Mouse (Mus musculus): ENCODE results near the gene Hemk1. TPM values are rescaled to one million over a fixed set of nuclear protein-coding genes. Genes with fewer than 3 reads are reported as not detected.
A peak's percentile ranks its signal among the peaks of the same experiment; 100 is the strongest.

Hemk1 gene
- 10 to 100 TPM; 12.9 to 17.4 TPM for total RNA-seq (2021)
- long read RNA-seq, experiment 1, transcript Hemk1-201 (11 exons, 2,192 nt): major isoform, 5 of 7 reads
- long read RNA-seq, experiment 1, partial matches to known transcripts: 1 of 7 reads
- long read RNA-seq, experiment 1, other reads (novel, unspliced or antisense): 1 of 7 reads
- long read RNA-seq, experiment 2, transcript Hemk1-201 (11 exons, 2,192 nt): major isoform, 13 of 35 reads
- long read RNA-seq, experiment 2, partial matches to known transcripts: 12 of 35 reads
- long read RNA-seq, experiment 2, other reads (novel, unspliced or antisense): 10 of 35 reads

DNA sequence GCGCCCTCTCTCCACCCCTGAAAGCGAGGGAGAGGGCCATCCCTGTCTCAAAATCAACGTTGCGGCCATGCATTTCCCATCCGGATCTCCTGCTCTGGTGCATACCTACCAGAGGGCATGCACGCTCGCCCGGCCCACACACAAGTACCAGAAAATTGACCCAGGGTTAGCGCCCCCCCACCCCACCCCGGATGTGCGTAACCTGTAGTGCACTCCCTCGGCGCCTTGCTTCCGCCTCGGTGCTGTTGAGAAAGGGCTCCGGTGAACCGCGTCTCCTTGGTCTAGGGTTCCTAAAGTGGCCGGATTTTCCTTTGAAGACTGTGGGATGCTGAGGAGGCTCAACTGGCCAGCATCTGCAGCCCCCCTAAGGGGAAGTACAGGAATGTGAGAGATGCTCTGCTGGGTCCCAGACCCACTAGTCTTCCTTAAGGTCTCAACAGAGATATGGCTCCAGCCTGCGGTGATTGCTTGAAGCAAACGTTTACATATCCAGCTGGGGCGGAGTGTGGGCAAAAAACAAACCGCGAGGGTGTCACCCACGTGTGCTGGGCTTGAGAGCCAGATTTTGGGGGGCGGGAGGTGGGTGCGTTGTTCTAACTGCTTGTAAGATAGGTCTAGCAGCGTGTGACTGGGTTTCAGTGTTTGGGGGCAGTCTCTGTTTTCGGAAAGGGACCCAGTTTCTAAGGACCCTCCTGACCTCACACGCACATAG, at the start of gene Hemk1:
Hemk1 (minus strand) TSS at position 179 of the 712 bp plus-strand sequence.
- peak; percentile 63 to 68 for DNase-seq (ENCODE audit: low spot score in 2 of 2)

DNA sequence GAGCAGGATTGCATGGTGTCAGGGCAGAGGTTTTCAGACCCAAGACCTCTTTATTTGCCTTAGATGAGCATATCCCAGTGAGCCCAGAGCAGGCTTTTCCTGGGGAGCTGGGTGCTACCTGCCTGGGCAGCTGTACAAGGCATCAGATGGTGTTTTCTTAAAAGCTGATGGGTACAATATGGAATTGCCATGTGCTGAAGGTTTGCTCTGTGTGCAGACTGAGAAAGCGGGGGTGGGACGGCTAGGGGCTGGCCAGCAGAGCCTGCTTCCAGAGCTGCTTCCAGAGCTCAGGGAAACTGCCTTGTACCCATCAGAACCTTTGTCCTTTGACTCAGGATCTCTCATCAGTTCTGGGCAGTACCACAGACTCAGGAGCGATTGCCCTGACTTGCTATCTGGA, 49.6 kb upstream of the Hemk1 start:
- no peak for DNase-seq (ENCODE audit: low spot score in 2 of 2)

DNA sequence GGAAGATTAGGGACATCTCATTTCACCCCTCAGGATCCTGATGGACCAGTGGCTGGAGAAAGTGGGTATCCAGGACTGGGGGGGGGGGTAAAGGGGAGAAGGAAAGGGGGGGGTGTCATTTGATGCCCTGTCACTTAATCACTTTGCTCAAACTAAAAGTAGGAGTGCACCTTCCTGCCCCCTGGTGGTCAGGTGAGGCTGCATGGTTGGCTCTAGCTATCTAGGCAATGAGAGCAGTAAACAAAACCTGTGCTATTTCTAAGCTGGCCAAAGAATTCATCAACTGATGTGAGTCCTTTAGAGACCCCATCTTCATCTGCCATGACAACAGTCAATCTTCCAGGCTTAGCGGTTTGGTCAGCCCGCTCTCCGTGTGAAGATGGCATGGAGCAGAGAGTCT, 48.6 kb upstream of the Hemk1 start:
- DNase-seq (ENCODE audit: low spot score in 2 of 2): peak in 1 of 2 experiments; percentile 34

DNA sequence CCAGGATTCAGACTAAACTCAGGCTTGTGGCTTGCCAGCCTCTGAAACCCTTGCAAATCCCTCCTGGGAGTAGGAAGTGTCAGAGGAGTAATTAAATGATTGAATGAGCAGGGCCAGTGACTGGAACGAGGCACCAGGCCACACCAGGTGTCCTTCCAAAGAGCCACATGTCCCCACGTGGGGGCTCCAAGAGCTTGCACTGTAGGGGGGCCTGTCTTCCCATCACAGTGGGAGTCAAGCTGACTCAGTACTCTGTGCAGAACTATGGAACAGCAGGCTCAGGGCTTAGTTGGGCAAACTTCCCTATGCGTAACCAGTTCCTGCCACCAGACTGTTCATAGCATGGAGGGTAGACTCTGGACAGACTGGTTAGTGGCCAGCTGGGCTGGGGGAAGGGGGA, 46.2 kb upstream of the Hemk1 start:
- DNase-seq (ENCODE audit: low spot score in 2 of 2): no peak

DNA sequence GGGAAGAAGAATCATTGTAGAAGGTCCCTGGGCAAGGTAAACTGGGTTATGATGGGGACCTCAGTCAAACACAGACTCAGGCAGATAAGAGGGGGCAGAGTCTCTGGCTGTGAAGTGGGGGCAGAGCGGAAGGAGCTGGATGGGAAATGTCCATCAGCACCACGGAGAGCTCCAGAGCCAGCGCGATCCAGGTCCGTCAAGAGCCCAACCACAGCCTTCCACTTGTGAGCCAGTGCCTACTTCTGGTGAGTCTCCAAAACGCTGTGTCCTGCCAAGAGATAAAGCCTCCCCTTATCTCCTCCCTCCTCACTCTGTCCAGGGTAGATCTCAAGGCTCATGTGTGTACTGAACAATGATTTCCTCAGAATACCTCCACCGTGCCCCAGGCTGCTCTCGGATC, 43.6 kb upstream of the Hemk1 start:
- DNase-seq (ENCODE audit: low spot score in 2 of 2): peak in 1 of 2 experiments; percentile 20

DNA sequence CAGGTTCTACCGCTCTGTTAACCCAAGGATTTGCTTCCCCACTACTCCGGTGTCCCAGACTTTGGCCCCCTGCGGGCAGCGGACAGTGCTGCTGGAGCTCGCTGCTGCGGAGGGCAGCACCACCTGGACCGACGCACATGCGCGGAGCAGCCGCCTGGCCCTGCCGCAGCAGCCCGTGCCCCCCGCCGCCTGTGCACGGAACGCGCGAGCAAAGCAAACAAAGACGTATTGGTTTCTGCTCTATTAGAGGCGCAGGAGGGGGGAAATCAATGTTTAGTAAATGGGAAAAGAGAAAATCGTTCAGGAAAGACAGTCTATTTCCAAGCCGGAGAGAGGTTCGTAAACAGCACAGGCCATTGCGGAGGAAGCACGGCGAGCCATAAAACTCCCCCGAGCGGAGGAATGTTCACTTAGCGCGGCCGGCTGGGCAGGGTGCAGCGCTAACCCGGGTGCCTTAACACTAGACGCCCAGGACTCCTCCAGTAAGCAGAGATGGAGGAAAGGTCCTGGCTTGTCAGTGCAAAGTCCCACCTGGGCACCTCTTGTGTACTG, 39.9 kb upstream of the Hemk1 start:
- no peak for DNase-seq (ENCODE audit: low spot score in 2 of 2)

DNA sequence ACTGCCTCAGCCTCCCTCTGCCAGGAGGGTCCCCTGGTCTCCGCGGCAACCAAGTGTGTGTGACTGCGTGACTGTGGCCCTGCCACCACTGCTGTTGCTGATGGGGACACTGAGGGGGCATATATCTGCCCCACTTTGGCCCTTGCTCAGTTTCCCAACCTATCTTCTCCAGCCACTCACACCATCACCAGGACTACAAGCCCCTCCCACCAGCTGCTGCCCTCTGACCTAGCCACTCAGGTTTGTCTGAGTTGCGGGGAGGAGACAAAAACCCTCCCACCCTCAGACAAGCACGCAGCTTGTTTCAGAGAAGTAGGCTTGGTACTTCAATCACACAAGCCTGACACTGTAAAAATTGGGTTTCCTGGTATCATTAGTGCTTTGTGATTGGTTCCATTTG, 37.3 kb upstream of the Hemk1 start:
- DNase-seq (ENCODE audit: low spot score in 2 of 2): no peak

DNA sequence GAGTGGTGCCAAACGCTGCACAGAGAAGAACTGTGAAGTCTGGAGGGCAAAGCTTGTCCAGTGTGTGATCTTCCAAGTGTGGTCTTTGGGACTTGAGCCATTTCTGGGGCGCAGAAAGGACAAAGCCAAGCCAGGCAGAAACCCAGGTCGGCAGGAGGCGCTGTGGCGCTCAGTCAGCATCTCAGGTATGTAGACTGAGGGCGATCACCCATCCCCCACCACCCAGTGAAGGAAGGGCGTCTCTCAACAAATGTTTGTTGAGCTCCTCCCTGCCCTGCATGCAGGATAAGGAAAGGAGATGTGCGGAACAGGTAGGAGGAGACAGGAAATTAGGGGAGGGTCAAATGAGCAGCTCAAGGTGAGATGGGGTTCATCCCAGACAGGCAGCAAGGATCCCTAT, 36.5 kb upstream of the Hemk1 start:
- no peak for DNase-seq (ENCODE audit: low spot score in 2 of 2)

DNA sequence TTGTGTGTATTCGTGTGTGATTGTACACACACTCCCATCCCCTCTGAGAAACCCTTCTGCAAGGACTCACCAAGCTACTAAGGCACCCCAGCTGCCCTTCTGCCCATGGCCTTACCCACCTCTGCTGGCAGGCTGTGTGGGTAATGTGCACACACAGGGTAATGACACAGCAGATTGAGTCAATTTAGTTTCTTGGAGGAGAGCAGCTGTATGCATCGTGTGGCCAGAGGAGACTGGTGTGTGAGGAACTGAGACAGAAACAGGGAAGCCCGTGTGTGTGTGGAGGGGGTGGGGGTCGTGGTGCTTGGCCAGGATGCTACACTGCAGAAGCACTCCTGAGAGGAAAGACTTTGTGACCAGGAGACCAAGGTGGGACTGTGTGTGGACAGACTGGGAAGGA, 34.3 kb upstream of the Hemk1 start:
- DNase-seq (ENCODE audit: low spot score in 2 of 2): no peak

DNA sequence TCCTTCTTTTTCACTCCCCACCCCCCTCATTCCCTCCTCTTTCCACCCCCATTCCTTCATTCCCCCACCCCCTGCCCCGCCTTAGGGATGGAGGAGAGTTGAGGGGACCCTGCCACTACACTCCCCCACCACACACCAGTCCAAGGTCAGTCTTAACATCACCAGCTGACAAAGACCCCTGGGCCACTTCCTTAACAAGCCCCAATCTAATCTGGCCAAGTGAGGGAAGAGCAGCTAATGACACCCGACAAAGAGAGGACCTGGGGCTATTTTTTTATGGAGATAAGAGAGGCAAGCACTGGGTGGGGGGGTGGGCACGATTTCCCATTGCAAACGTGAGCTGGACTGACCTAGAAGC, 31.9 kb upstream of the Hemk1 start:
- no peak for DNase-seq (ENCODE audit: low spot score in 2 of 2)

DNA sequence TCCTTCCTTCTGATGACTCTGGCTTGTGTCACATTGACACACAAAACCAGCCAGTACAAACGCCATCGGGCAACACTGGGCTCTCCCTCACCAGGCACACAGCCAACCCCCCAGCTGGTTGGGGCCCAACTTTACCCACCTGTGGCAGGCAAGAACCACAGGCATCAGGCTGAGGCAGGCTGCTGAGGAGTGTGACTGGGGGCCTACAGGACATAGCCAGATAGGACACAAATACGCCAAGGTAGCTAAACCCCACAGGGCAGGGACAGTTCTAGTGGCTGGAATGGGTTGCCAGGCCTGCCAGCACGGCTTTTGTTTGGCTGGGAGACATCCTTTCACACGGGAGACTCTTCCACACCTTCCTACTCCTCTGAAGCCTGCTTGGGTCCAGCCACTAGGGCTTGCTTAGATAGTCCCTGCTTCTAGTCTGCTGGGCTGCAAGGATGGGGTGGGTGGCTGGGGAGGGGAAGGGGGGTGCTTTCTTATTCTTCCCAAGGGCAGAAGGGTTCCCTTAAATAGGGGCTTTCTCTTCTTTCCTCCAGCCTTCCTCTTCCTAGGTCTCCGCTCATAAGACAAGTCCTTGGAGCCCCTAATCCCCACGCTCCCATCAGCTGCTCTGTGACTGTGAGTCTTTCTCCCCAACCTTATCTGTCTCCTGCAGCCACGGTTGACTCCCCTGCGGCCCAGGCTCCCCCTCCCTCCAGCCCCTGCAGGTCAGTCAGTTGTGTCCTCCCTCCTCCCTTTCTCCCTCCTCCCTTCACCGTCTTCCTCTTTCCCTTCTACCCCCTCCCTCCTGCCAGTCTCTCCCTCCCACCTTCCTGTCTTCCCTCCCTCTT, 31.3 kb upstream of the Hemk1 start:
- no peak for DNase-seq (ENCODE audit: low spot score in 2 of 2)

DNA sequence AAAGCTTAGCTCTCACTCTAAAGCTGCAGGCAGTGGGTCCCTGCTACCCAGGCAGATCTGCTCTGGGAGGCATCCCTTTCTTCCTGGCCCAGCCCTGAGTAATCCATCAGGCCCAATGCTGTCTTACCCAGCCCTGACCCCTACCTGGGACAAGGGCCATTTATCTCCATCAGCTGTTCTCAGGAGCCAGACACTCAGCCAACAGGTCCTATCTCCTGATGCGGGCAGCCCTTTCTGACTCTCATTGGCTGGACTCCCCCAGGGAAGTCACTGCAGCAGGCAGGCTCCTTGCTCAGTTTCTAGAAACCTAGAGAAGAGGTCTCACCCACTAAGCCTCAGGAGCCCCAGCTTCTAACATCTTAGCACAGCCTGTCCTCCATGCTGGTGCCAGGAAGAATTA, 30.2 kb upstream of the Hemk1 start:
- DNase-seq (ENCODE audit: low spot score in 2 of 2): no peak

DNA sequence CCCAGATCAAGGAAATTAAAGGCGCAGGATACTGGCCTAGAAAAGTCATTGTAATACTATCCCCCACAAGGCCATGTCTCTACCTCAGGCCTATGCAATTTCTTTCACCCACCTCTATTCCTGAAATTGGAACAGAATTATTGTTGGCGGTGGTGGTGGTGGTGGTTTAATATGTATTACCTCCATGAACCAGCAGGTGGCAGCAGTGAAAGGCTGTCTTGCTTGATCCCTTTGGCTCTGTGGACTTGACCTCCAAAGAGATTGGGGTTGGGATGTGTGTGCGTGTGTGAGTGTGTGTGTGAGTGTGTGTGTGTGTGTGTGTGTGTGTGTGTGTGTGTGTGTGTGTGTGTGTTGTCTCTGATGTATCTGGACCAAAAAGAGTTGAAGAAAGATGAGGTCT, 28.5 kb upstream of the Hemk1 start:
- peak; percentile 47 to 55 for DNase-seq (ENCODE audit: low spot score in 2 of 2)

DNA sequence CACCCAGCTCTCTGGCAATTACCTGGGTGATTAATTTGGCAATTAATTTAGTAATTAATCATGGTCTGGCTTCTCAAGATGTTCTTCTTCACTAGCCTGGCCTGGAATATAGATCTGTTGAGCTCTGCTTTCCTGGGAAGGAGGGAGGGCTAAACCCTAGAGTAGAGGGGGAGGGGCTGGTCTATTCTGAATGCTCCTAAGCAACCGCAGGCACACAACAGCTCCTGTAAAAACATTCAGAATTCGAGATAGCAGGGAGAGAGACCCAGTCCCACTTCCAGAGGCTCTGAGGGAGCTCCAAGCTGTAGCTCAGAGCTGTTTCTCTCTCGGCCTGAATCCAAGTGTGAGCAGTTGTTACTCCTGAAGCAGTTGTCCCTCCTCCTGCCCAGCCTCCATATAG, 22.8 kb upstream of the Hemk1 start:
- no peak for DNase-seq (ENCODE audit: low spot score in 2 of 2)

DNA sequence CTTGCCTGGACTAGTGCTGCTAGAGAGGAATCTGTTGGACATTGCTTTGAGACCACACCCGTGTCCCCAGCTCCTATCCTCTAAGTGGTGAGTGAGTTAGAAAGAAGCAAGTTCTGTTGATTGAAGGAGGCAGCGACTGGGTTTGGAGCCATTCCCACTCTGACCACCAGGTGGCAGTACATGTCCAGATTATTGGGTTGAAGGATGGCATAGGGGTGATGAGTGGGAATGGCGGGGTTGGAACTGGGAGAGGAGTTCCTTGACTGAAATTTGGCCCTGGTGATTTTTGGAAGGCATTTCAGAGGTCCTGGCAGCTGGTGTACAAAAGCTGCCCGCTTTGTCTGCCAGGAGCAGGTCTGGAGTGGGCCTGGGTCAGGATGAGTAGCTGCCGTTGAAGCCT, 19.5 kb upstream of the Hemk1 start:
- peak; percentile 82 for DNase-seq (ENCODE audit: low spot score in 2 of 2)

DNA sequence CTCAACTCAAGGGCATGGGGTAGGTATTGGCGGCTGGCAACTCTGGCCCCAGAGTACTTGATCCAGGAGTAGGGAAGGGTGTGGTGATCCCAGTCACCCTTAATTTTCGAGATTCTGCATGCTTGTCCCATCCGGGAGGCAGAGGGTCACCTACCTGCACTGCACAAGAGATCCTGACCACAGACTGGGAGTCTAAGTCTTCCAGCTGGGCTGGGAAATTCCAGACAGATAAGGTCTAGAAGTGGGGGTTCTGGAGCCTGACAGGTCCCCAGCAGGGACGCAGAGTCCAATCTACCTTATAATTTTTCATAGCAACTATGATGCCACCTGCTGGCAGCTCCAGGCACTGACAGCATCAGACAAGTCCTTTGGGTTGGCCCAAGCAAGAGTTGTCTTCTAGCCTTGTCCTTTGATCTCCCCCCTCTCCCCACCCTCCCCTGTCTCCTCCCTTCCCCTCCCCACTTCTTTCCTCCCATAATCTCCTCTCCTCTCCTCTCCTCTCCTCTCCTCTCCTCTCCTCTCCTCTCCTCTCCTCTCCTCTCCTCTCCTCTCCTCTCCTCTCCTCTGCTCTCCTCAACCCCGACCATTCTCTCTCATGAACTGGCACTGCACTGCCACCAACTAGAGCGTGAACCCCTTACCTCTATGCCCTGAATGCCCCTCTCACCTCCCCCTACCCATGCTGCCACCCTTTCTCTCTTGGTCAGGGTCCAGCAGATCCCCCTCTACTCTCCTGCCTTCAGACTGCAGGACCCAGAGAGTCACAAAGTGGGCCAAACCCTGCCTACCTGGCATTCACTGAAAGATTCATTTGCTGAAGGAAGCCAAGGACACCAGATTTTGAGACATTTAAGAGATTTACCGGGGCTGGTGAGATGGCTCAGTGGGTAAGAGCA, 18.0 kb upstream of the Hemk1 start:
- peak; percentile 37 to 61 for DNase-seq (ENCODE audit: low spot score in 2 of 2)

DNA sequence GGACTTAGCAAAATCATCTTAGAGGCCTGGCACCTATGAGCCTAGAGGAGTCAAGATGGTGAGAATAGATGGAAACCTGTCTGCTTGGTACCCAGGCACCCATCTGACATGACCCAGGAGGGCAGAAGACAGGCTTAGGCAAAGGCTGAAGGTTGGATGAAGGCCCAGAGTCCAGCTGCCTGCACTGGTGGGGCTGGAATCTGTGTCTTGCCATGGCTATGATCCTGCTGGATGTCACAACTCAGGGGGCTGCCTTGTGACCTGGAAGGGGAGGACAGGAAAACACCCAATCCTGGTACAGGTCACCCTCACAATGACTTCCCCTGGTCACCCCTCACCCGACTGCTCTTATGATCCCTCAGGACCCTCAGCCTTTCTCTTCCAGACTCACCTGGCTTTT, 16.7 kb upstream of the Hemk1 start:
- no peak for DNase-seq (ENCODE audit: low spot score in 2 of 2)

DNA sequence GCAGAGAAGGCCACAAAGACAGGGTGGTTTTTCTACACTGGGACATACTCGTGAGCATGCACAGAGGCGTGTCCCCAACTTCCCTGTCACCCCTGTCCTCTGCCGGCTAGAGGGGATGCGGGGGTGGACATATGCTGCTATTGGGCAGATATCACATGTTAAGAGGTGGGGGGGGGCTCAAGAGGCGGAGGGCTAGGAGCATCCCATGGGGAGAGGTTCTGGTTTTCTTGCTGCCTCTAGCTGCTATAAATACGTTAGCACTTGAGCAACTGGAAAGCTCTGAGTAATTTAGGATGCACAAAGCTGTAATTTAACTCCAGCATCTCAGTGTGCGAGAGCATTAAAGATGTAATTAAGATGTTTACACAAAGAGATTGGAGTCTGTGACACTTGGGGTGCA, 11.2 kb upstream of the Hemk1 start:
- no peak for DNase-seq (ENCODE audit: low spot score in 2 of 2)

DNA sequence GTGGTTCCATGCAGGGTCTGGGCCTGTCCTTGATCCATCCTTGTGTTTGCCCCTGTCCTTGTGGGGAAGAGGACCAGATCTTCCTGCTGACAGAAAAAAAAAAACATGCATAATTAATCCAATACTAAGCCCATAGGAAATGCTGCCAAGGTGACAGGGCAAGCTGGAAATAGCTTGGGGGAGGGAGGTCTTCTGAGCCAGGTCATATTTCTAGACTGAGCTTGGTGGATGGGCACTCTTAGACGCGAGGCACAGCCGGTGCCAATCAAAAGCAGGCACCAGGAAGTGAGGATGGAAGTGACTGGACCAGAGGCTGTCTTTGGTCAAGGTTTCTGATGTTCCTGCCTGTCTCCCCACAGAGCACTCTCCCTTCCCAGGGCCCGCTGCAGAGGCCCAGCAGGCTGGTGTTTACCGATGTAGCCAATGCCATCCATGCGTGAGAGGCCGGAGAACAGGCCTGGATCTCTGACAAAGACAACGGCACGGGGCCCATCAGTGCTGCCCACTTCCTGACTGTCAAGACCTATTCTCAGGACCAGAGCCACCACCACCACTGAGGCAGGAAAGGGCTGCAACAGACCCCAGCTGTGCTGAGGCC, 9.5 kb upstream of the Hemk1 start:
- no peak for DNase-seq (ENCODE audit: low spot score in 2 of 2)

DNA sequence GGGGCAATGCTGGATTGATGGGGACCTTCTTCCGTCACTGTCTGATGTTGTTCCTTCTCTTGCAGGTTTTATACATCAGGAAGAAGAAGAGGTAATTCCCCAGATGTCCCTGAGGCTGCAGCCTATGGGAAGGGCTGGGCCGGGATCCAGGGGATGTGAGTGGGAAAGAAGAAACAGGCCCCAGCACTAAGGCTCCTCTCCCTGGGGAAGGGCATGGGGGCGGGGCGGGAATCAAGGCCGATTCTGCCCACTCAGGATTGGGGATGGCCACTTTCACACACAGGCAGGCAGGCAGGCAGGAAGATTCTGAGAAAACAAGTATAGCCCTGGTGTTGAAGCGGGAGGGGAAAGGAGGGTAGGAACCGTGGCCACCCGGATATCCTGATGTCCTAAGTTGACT, 7.9 kb upstream of the Hemk1 start:
- DNase-seq (ENCODE audit: low spot score in 2 of 2): no peak
